Mouse (Mus musculus): ENCODE results near the gene Rrbp1.

Rrbp1 gene

GRCm38 (mm10) chr2:143918831-143919502, 92.1 kb downstream of the Rrbp1 start:
- in situ Hi-C loops (cut with MboI, MseI) = loop anchor here in 1 of 2 experiments (10.0 kb wide), 1 partner anchor 1014 kb away; the partner anchor contains the start of gene Kif16b

- in situ Hi-C loops (cut with MboI, MseI) = loop anchor here in 1 of 2 experiments (10.0 kb wide), 1 partner anchor 1013 kb away; the partner anchor contains the start of gene Kif16b
Measured at GRCm38 (mm10) chr2:143917622-143918021, 93.4 kb downstream of the Rrbp1 start.

- in situ Hi-C loops (cut with MboI, MseI) = loop anchor here in 1 of 2 experiments (10.0 kb wide), 1 partner anchor 1011 kb away; the partner anchor contains the start of gene Kif16b
Measured at GRCm38 (mm10) chr2:143916229-143916628, 94.8 kb downstream of the Rrbp1 start.

- in situ Hi-C loops (cut with MboI, MseI) = loop anchor here in 1 of 2 experiments (10.0 kb wide), 1 partner anchor 1011 kb away; the partner anchor contains the start of gene Kif16b
Measured at GRCm38 (mm10) chr2:143915600-143916135, 95.4 kb downstream of the Rrbp1 start.

GRCm38 (mm10) chr2:143914760-143915599, 96.1 kb downstream of the Rrbp1 start, which contains the start of gene Dstn:
TSS of gene Dstn (plus strand) at chr2:143915320.
- in situ Hi-C loops (cut with MboI, MseI) = loop anchor here in 1 of 2 experiments (5.0 to 10.0 kb wide), 2 partner anchors 68 to 1010 kb away; partner anchors contain the start of gene Kif16b

- in situ Hi-C loops (cut with MboI, MseI) = loop anchor here in 1 of 2 experiments (5.0 to 10.0 kb wide), 2 partner anchors 67 to 1009 kb away; partner anchors contain the start of gene Kif16b
Measured at GRCm38 (mm10) chr2:143914221-143914620, 96.8 kb downstream of the Rrbp1 start.

GRCm38 (mm10) chr2:143912199-143912598, 98.9 kb downstream of the Rrbp1 start:
- in situ Hi-C loops (cut with MboI, MseI) = loop anchor here in 1 of 2 experiments (5.0 to 10.0 kb wide), 2 partner anchors 65 to 1007 kb away; partner anchors contain the start of gene Kif16b

- in situ Hi-C loops (cut with MboI, MseI) = no loop called here
Measured at GRCm38 (mm10) chr2:143909230-143909629, 101.8 kb downstream of the Rrbp1 start.

GRCm38 (mm10) chr2:143904896-143905295, 106.2 kb downstream of the Rrbp1 start:
- in situ Hi-C loops (cut with MboI, MseI) = no loop called here

- in situ Hi-C loops (cut with MboI, MseI) = no loop called here
Measured at GRCm38 (mm10) chr2:143903376-143904045, 107.6 kb downstream of the Rrbp1 start.

GRCm38 (mm10) chr2:143900821-143901351, 110.2 kb downstream of the Rrbp1 start:
- in situ Hi-C loops (cut with MboI, MseI) = no loop called here

- in situ Hi-C loops (cut with MboI, MseI) = no loop called here
Measured at GRCm38 (mm10) chr2:143899470-143900220, 111.4 kb downstream of the Rrbp1 start.
